Mouse (Mus musculus): ENCODE results near the gene Gm29666.
A peak's percentile ranks its signal among the peaks of the same experiment; 100 is the strongest.

The Gm29666 gene

GRCm38 (mm10) chr15:84919938-84920337 lies at the start of gene Gm29666:
TSS of gene Gm29666 (minus strand) at chr15:84920038.
- no peak for DNase-seq

DNA sequence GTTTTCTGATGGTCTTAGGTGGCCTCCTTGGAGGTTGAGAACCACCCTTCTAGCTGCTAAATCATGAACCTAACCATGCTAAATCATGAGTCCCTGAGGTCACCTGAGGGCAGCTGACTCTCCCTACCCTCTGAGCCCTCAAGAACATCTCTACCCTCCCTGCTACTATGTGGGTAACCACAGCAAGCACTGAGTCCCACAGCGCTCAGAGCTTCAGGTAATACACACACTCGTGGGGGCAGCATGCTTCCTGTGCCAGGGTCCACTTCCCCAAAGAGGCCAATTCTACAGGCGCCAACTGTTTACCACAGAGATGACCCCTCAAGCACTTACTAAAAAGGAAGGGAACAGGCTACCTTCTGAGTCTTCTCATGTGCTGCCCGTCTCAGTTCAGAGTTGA lies 48.7 kb upstream of the Gm29666 start:
- DNase-seq, result no peak

GRCm38 (mm10) chr15:84965575-84966360 lies 45.9 kb upstream of the Gm29666 start:
- DNase-seq, result no peak

GRCm38 (mm10) chr15:84964771-84965170 lies 44.9 kb upstream of the Gm29666 start:
- no peak for DNase-seq

GRCm38 (mm10) chr15:84962518-84962917 lies 42.7 kb upstream of the Gm29666 start:
- DNase-seq, result no peak

DNA sequence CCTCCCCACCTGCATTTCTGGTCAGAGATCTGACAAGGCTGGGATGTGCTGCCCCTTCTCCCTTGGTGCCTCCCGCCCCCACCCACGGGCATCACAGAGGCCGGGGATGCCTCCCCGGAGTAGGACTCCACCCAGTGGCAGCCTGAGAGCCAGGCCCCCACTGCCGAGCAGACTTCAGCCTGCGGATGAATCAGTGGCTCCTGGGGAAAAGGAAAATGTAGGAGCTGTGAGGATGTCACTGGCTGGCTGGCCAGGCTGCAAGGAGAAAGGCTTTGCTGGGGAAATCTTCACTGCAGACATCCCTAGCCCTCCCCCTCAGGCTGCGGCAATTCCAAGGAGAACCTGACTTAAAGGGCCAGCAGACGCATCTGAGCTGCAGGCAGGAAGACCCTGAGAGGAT lies 40.9 kb upstream of the Gm29666 start:
- peak; percentile 65 for DNase-seq

- no peak for DNase-seq
Observed at GRCm38 (mm10) chr15:84959891-84960290, 40.1 kb upstream of the Gm29666 start.

DNA sequence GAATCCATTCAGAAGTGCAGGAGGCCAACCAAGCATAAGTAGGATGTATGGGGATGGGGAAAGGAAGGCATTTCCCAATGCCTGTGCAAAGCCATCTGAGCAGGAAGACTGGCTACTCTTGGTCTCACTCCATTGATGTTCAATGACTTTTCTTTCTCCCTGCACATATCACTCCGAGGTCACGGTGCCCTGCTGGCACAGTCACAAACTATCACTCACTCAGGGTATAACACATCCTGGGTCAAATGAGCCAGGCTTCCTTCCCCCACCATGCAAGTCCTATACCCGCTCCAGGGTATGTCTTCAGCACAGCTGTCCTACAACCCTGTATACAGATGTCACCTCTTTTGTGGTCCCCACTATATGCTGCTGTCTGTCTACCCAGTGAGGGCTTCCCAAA lies 38.5 kb upstream of the Gm29666 start:
- no peak for DNase-seq

- DNase-seq, result peak; percentile 65
Observed at GRCm38 (mm10) chr15:84957851-84958250, 38.0 kb upstream of the Gm29666 start.

DNA sequence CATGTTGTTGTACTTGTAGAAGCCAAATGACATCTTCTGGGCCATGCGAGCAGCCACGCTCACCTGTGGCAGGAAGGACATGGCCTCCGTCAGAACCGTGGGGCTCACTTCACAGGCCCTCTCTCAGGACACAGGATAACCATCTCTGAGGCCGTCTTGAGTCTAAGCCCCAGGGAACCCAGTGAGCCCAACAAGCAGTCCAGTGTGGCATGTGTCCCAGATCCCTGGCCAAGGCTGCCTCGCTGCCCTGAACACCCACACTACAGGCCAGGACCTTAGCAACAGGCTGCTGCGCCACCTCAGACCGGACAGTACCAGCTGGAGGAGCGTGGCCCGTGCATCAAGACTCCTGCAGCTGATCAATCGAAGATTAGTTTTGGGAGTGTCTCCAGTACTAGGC lies 33.4 kb upstream of the Gm29666 start:
- DNase-seq, result no peak

- peak; percentile 49 for DNase-seq
Observed at GRCm38 (mm10) chr15:84950053-84950452, 30.2 kb upstream of the Gm29666 start.

DNA sequence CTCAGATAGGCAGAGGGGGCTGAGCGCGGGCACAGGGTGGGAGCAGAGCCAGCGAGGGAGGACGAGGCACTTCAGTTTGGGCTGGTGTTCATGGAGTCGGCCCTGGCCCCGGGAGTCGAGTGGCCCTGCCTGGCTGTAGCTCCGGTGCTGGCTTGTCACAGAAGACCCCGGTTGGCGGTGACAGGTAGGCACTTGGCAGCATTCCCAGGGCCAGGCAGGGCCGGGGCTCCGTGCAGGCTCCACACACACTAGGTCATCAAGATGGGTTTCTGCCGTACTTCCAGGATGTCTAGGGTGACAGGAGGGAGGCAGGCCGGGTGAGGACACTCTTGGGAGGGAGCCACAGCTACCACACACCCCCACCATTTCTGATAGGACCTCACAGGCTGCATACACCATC lies 29.2 kb upstream of the Gm29666 start:
- DNase-seq, result no peak

DNA sequence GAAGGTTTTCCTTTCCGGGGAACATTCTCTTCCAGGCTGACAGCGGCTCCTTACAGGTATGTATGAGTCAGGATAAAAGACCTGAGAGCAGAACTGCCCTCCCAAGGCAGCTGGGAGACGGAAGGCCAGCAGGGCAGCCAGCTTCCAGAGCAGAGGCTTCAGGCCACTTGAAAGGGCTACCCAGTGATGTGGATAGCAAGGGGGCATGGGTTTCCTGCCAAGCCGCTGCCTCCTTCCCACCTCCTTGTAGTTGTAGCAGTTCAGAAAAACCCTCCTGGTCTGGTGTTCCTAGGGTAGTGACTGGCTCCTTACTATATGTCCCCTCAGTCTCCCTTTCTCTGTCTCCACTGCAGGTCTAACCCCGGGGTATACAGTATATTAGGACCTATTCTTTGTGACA lies 24.5 kb upstream of the Gm29666 start:
- no peak for DNase-seq

- no peak for DNase-seq
Observed at GRCm38 (mm10) chr15:84942647-84943285, 22.9 kb upstream of the Gm29666 start.

DNA sequence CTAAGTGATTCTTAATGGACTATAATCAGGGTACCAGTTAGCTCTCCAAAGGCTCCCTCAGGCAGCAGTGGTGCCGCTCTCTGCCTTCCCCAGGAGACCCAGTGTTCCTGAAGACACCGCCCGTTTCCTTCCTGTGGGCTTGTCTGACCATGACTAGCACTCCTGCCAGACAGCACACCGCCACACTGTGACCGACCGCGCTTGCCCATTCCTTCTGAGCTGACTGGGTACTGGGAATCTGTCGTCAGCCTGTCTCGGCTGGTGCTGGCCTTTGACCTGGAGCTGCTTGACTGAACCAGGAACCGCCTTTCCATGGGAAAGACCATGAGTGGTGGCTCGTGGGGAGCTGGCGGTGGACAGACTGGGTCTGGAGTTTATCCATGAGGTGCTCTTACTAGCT lies 20.3 kb upstream of the Gm29666 start:
- DNase-seq, result no peak

DNA sequence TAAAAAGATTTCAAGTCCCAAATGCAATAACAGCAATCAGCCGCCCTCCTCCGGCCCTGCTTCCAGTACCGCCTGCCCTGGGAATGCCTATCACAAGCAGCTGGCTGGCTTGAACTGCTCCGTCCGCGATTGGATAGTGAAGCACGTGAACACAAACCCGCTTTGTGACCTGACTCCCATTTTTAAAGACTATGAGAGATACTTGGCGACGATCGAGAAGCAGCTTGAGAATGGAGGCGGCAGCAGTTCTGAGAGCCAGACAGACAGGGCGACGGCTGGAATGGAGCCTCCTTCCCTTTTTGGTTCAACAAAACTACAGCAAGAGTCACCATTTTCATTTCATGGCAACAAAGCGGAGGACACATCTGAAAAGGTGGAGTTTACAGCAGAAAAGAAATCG lies 15.1 kb upstream of the Gm29666 start:
- DNase-seq, result no peak

- DNase-seq, result no peak
Observed at GRCm38 (mm10) chr15:84932351-84932750, 12.5 kb upstream of the Gm29666 start.

- no peak for DNase-seq
Observed at GRCm38 (mm10) chr15:84925495-84926018, 5.7 kb upstream of the Gm29666 start.

DNA sequence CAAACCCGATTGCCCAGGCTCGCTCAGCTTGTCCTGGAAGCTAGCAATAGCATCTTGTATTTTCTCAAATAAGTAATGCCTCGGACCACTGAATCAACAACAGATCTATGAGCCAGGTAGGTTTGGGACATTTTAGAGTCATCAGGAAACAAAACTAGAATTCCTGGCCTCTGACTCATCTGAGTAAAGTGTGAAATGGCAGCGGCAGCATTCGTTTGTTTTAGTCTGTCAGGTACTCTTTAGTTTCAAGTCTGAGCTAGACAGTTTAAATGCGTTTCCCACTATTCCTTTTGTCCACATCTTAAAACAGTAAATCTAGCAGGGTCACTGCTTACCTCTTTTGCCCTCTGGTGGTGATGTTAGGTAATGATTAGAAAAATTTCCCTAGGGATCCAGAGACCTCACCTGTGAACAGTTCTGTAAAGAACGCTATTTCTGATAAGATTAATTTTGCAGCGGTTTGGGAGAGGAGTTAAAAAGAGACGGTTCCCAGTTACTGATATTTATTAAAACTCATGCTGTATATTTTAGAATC lies 5.0 kb upstream of the Gm29666 start:
- DNase-seq, result no peak

DNA sequence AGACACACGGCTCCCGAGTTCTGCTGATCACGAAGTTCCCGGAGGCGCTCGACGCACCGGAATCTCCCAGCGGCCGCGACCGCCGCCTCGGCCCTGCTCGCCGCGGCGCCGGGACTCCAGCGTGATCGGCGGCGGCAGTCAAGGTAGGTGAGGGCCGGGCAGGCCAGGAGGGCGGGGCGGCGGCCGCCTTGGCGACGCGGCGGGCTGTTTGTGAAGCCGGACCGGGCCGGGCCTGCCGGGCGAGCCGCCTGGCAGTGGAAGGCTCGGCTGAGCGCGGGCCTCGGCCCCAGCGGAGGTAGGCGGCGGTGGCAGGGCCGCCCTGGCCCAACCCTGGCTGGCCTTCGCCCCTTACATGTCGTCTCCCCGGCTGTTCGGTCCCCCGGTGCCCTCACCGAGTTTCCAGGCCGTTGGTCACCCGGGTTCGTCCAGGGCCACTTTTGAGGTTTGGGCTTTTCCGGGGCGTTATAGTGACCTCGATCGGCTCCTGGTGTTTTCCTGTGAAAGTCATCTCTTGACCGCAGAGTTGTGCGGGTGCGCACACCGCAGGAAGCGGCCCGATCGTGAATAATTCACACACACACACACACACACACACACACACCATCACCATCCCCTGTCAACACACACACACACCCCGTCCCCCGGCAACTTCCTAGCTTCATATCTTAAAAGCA lies 3.8 kb upstream of the Gm29666 start:
- no peak for DNase-seq

DNA sequence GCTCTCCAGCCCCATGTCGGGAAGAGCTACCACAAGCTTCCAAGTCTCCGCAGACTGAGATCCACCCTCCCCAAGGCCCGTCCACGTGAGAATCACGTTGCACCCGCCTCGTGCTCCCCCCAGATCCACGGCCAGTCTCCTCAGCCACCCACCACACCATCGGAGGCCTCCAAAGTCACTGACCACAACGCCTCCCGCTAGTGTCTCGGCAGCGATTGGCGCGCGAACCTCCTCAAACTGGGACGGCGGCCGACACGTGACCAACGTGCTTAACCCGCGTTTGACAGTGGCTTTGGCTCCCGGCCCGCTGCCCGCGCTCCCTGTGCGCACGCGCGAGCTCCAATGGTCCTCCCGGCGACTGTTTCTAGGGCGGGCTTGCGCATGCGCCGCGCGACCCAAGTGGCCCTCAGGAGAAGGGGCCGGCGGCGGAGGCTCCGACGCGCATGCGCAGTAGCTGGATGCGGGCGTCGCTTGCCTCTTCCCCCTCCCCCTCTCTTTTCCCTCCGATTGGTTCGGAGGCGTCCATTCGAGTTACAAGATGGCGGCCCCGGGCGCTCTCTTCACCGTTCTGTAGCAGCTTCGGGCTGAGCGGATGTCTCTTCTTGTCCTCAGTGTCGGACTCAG lies 3.2 kb upstream of the Gm29666 start, which contains the start of gene Nup50:
Nup50 (plus strand) TSS at position 528 of the 624 bp plus-strand sequence.
- peak; percentile 100 for DNase-seq

- no peak for DNase-seq
Observed at GRCm38 (mm10) chr15:84913201-84913600, 6.6 kb downstream of the Gm29666 start.

GRCm38 (mm10) chr15:84903843-84904385 lies 15.9 kb downstream of the Gm29666 start:
- DNase-seq, result no peak

Data from right cerebral cortex, postnatal 14 days (tissue).